Mouse (Mus musculus): Measurements from ENCODE around the gene Rab26.

GRCm38 (mm10) chr17:24507806-24508460, 26.1 kb downstream of the Rab26 start:
- TF ChIP-seq CTCF (IDR thresholded peaks at IDR 0.05; ENCODE audit: control insufficient read depth, insufficient read depth, insufficient read length) = no peak
- TF ChIP-seq MAX (IDR thresholded peaks at IDR 0.05) = no peak
- TF ChIP-seq MYOD1 (IDR thresholded peaks at IDR 0.05; ENCODE audit: control insufficient read depth, insufficient read length, low read depth) = no peak
- no peak for TF ChIP-seq MYOG (IDR thresholded peaks at IDR 0.05; ENCODE audit: control insufficient read depth, extremely low read depth, insufficient read length)
- no peak for TF ChIP-seq USF1 (IDR thresholded peaks at IDR 0.05; ENCODE audit: low read depth)
- no peak for TF ChIP-seq CEBPB (IDR thresholded peaks at IDR 0.05; ENCODE audit: low read depth)

All from C2C12 (cell line).